Mouse (Mus musculus) left cerebral cortex, adult 2 months (tissue): ENCODE results near the gene Fgfr2. TPM values are rescaled to one million over a fixed set of nuclear protein-coding genes. Genes with fewer than 3 reads are reported as not detected.

Experiments used
- DNase-seq, 2 experiments: peaks; one replicate each; pipeline ENCODE4 v3.0.0; 2021 to 2022; ENCODE audit warnings: low spot score in 2 of 2, mixed read lengths in 1 of 2; ENCODE audit errors: extremely low spot score in 1 of 2
- H3K27ac ChIP-seq: fragments of 200-600 bp; 2 replicates; pipeline ENCODE4 v1.8.1; 2022
- H3K4me3 ChIP-seq: fragments of 200-600 bp; 2 replicates; pipeline ENCODE4 v1.8.1; 2022
- CTCF ChIP-seq: fragments of 200-600 bp; IDR thresholded peaks from 2 replicates; pipeline ENCODE4 v1.8.1; 2022; ENCODE audit warnings: antibody characterized with exemption, mild to moderate bottlenecking, moderate library complexity
- intact Hi-C: fragments of 180-260 bp; cut with DNase I; formaldehyde crosslinking; loops from one replicate; pipeline ENCODE4 v1.15.1; 2025
- total RNA-seq, 2 experiments: library from RNA; stranded (reverse); gene quantifications; 2 replicates each; pipeline ENCODE4 v1.2.3; 2021

Gene Fgfr2
- total RNA-seq, 2 experiments from 2014 or later = 47.3 to 47.4 TPM

DNA sequence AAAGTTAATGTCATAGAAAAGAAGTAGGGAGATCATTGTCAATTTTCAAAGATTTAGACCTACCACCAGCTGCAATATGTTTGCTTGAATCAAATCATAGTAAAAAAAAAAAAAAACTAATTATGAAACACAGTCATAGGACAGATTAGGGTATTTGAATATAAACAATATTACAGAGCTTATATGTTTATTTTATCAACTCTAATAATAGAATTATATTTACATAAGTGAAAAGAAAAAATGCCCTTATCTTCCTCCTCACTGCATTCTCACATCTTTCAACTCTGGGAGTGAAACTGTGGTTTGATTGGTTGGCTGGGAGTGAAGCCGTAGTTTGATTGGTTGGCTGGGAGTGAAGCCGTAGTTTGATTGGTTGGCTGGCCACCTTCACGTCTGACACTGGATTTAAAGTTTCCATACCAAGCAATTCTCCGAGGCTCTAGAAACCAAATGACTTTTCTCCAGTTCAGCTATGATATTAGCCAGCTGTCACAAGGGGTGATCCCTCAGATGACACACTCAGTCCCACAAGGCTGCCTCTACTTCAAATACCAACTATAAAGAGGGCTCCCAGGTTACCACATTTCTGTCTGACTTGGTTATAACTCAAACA is 941.5 kb downstream of the Fgfr2 start:
- DNase-seq = no peak
- no peak for TF ChIP-seq CTCF
- H3K4me3 ChIP-seq = no peak overlapping the region
- intact Hi-C loops = no loop called here
- H3K27ac ChIP-seq = no peak overlapping the region

DNA sequence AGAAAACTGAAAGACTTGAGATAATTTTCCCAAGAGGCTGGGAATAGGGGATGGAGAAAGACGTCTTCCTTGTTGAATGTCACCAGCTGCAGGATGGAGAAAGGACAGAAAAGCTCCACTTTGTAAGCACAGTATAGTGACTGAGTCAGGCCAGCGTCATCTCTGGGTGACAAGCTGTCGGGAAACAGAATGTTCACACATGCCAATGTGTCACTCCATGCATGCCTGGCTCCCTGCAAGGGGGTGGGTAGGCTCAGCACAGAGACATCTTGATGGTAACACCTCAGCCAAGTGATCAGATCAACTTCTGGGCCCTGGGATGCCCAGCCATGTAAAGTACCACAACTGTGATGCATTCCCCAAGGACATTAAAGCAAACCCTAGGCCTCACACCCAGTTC is 942.1 kb downstream of the Fgfr2 start:
- no peak for TF ChIP-seq CTCF
- intact Hi-C loops = no loop called here
- Histone ChIP-seq H3K27ac (no peak overlapping the region), H3K4me3 (no peak overlapping the region)
- DNase-seq = no peak

DNA sequence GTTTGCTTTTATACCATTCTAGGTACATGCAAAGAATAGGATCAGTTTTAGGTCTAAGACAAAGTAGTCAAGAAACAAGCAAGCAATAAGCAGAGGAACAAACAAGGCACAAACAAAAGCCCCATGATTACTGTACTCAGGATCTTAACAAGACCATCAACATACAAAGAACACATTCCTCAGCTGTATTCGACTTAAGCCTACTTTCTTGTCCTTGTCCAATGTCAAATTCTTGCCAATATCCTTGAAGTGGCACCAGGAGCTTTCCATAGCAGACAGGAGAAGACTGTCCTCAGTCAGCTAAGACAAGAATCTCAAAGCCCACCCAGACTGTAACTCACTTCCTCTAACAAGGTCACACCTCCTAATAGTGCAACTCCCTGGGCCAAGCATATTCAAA is 944.1 kb downstream of the Fgfr2 start:
- no peak for TF ChIP-seq CTCF
- no peak overlapping the region for H3K4me3 ChIP-seq
- DNase-seq = no peak
- intact Hi-C loops = no loop called here
- no peak overlapping the region for H3K27ac ChIP-seq

DNA sequence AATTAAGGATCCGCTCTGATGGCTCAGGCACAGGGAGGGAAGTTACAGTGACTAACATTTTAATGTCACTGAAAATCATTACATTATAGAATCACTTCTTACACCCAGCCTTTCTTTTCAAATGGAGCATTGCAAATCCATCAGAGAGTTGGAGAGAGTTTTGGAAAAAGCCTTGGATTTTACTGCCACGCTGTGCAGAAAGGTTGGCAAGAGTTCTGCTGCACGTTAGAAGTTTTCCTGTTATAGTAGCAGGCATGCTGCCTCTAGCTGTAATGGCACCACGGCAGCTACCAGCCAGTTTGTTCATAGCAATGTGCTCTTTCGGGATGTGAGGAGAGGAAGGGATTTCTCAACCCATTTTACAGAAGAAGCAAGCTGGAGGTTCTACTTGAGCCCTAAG is 948.4 kb downstream of the Fgfr2 start:
- intact Hi-C loops = loop anchor here (5.0 kb wide), 1 partner anchor 207 kb away; the partner anchor contains the start of gene Gpr26
- no peak for DNase-seq
- TF ChIP-seq CTCF = no peak; the same call in 1 of the 2 replicates

DNA sequence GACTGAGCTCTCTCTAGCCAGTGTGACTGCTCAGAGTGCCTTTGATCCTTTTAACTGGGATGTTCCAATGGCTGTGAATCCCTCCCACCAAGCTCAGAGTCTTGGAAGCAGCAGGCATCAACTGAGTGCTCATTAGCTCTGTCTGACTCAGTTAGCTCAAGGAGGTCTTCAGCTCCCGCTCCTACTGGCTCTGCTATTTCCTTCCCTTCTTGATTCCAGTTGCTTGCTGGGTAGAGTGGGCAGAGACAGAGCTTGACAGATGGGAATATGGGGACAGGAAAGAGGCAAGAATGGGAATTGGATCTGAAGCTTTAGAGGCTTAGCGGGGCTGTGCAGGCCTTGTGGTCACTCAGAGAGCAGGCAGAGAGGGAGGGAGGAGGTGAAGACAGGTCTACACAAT is 948.9 kb downstream of the Fgfr2 start:
- H3K4me3 ChIP-seq = no peak overlapping the region
- TF ChIP-seq CTCF = no peak
- intact Hi-C loops = loop anchor here (5.0 kb wide), 1 partner anchor 207 kb away; the partner anchor contains the start of gene Gpr26
- DNase-seq = no peak
- peak overlapping the region; percentile 48; the same call in 1 of the 2 replicates for H3K27ac ChIP-seq

More for the DNA sequence above, 948.4 kb downstream of the Fgfr2 start:
- Histone ChIP-seq H3K27ac (peak overlapping the region; percentile 48; the same call in 1 of the 2 replicates), H3K4me3 (no peak overlapping the region)

DNA sequence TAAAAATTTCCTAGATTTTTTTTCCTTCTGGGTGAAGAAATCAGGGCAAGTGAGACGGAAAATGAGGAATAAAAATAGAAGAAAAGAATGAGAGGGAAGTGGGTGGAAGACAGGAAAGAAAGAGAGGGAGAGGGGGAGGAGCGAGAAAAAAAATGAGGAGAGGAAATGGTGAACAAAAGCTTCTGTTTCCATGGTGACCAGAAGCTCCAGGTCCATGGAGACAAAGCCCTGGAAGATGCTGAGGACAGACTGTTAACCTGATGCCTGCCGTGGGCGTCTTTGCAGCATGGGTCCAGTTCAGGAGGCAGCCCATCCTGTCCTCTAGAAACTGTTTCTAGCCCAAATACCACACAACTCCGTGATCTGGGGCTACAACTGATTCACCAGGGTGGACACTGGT is 950.9 kb downstream of the Fgfr2 start:
- no peak for DNase-seq
- Histone ChIP-seq H3K4me3 (no peak overlapping the region), H3K27ac (peak overlapping the region; percentile 72)
- no peak for TF ChIP-seq CTCF
- intact Hi-C loops = loop anchor here (1.0 to 5.0 kb wide), 3 partner anchors 37 to 205 kb away; partner anchors contain the start of gene Gpr26

DNA sequence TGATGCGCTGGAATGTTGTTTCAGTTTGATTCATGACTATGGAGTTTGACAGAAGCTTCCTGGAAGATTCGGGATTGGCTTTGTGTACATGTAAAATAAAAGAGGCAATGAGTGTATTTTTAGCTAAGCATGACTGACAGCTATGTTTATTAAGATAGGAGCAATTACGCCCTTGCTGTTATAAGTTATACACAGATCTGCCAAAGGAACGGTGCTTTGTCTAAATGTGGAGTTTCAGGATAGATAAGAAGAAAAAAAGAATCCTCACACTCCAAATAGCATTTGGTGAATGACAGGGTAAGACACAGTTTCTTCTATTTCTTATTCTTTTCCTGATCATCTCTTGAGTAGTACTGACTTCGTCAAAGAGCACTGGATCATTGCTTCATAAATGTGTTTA is 951.4 kb downstream of the Fgfr2 start:
- DNase-seq = no peak
- Histone ChIP-seq H3K27ac (peak overlapping the region; percentile 72), H3K4me3 (no peak overlapping the region)
- intact Hi-C loops = loop anchor here (1.0 to 5.0 kb wide), 3 partner anchors 38 to 204 kb away; partner anchors contain the start of gene Gpr26
- no peak for TF ChIP-seq CTCF

DNA sequence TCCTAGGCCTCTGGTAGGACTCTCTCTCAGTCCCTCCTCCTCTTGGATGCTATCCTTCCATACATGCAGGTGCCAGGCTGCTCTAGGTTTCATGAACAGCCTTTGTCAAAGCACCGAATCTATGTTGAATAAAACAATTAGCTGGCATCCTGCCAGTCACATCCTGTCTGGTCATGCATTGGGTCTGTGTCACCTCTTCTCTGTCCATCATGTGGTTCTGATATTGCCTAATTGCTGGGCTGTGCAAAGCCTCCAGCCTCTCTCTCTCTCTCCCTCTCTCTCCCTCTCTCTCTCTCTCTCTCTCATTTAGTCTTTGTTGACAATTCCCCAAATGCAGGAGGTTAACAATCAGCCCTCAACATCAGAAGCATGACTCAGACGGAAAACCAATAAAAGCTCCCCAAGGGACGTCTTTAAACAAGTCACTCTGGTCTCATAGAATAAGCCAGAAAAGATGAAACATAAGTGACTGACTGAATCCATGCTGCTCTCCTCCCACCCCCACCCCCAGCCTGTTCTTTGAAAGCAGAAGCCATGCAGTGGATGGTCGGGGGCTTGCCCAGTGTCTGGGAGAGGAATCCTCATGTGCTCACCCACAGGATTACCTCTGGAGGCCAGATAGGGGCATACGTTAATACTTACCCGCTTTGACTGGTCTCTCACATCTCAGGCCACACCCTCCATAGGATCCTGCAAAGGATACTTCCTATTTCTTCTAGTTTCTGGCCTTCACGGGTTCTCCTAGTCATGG is 953.6 kb downstream of the Fgfr2 start:
- no peak overlapping the region for H3K4me3 ChIP-seq
- TF ChIP-seq CTCF = no peak
- intact Hi-C loops = loop anchor here (5.0 kb wide), 1 partner anchor 202 kb away; the partner anchor contains the start of gene Gpr26
- DNase-seq = no peak
- H3K27ac ChIP-seq = no peak overlapping the region

DNA sequence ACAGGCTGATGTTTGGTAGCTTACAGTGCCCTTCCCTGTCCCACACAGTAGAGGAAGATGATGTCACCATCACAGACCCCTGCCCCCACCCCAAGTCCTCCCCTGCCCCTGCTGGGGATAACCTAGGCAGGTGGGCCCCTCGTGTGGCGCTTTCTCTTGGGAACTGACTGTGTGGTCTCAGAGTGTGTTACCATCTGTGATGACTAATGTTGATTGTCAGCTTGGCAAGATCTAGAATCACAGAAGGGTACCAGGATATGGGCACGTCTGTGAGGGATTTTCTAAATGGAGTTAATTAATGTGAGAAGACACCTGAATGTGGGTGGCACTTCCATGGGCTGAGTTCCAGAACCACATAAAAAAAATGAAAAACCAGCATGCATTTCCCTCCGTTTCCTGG is 955.9 kb downstream of the Fgfr2 start:
- no peak for DNase-seq
- TF ChIP-seq CTCF = no peak
- intact Hi-C loops = no loop called here

DNA sequence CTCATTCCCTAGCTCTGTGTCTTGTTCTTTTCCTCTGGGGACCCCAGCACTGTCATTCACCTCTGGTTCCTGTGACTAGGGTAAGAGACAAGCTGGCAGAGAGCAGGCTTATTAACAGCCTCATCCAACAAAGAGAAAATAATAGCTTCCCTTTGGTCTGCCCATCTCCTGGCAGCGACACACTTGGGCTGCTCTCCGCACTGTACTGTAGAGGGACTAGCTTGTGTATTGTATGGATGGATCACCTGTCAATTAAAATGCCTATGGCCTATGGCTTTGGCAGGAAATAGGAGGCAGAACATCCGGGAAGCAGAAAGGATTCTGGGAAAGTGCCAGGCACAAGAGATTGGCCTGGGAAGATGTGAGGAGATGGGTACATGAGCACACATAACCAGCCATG is 960.9 kb downstream of the Fgfr2 start:
- intact Hi-C loops = no loop called here
- no peak overlapping the region for H3K27ac ChIP-seq
- TF ChIP-seq CTCF = no peak
- no peak for DNase-seq
- H3K4me3 ChIP-seq = no peak overlapping the region

More for the DNA sequence above, 955.9 kb downstream of the Fgfr2 start:
- Histone ChIP-seq H3K4me3 (no peak overlapping the region), H3K27ac (no peak overlapping the region)

DNA sequence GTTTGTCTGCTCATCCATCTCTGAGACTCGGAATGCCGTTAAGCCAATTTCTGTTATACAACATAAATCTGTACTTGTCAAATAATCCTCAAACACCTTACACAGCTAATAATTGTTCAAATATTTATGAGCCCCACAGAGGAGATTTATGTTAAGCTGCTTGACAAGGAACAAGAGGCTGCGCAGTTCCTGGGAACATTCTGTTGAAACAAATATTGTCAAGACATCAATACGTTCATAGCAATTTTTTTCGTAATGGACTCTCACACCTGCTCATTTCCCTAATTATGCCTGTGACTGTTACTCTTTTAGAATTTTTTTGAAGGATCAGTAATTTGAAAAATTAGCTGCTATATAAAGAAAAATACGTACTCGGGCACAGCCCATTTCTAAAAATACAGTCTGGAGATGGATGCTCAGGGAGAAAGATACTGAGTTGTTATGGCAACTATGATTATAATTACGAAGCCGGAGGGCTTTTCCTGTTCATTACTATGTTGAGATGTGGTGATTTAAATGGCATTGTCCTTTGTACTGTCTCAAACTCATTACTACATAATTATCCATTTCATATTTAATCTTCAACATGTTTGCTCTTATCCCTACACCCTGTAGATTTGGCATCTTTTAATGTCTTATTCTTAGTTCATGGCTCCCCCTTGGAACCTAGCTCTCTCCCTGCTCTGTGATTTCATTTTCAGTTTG is 964.7 kb downstream of the Fgfr2 start:
- no peak for DNase-seq
- peak overlapping the region; percentile 13; the same call in 1 of the 2 replicates for H3K27ac ChIP-seq
- intact Hi-C loops = no loop called here
- H3K4me3 ChIP-seq = no peak overlapping the region
- no peak for TF ChIP-seq CTCF
